Mouse (Mus musculus) cerebral cortex, adult 2 months (tissue): ENCODE data around the gene Rnf227.

Experiments used
- WGBS: fragments of 180-500 bp; shearing (Covaris S2); methylation state at CpG from one replicate; pipeline ENCODE4 v1.1.7; 2018; 5-methylcytosine and 5-hydroxymethylcytosine counted together

The Rnf227 gene

DNA sequence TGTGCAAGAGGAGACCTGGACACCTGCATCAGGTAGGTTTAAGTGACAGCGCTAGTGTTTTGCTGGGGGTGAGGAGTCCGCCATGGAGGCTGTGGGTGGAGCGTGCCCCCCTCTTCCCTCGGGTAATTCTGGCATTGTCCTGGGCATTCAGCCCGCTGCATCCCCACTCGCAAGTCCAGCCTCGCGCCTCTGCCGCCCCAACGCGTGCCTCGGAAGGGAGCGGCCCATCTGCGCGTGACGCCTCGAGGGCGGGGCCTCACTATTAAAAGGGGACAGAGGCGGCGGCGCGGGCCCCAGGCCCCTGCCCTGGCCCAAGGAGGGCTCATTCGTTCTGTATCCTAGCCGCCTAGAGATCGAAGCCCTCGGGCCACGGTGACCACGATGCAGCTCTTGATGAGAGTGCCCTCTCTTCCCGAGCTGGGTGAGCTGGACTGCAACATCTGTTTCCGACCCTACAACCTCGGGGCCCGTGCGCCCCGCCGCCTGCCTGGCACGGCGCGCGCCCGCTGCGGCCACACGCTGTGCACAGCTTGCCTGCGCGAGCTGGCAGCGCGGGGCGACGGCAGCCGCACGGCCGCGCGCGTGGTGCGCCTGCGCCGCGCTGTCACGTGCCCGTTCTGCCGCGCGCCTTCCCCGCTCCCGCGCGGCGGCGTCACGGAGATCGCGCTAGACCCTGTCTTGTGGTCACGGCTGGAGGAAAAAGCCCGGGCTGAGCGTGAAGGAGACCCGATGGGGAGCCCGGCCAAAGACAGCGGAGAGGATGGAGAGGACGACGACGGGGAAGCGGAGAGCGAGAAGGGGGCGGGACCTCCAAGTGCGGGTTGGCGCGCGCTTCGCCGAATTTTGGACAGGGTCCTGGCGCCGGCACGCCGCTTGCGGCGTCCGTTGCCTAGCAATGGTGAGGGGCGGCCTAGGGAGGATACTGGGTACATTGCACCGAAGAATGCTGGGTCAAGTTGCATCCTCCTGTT, at the start of gene Rnf227:
Rnf227 (plus strand) TSS at position 301 of the 971 bp plus-strand sequence.
- under 1% methylated on average over 99 of the region's 99 CpGs for WGBS

DNA sequence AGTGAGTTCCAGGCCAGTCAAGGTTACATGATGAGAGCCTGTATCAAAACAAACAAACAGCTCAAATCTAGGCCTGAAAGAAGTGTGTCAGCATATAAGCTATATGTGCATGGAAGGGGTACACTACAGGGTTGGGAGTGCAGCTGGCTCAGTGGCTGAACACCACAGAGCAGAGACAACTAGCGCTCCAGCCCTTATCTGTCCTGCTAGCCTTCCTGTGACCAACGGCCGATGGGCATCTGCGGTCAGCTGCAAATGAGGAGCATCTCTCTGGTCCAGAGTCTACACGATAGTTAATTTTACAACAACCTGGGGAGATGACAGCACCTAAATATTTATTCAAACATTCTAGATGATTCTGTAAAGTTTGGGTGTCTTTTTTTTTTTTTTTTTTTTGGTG, 49.1 kb upstream of the Rnf227 start:
- 97% methylated on average over 5 of the region's 5 CpGs for WGBS

DNA sequence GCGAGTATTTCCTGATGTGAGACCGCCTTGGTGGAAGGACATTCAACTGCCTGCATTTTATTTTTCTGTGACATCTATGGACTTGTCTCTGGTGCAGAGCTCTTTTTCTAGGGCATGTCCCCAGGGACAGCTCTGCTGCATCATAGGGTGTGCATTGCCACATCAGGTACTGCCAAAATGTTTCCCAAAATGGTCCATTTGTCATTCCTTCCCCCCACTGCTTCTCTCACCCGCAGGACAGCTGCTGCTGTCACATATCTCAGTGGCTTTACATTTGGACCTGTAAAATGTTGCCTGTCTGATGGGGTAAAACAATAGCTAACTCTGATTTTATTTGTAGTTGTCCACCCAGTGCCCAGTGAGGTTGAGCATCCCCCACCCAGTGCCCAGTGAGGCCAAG, 45.0 kb upstream of the Rnf227 start:
- WGBS, result 81% methylated on average over 3 of the region's 3 CpGs

DNA sequence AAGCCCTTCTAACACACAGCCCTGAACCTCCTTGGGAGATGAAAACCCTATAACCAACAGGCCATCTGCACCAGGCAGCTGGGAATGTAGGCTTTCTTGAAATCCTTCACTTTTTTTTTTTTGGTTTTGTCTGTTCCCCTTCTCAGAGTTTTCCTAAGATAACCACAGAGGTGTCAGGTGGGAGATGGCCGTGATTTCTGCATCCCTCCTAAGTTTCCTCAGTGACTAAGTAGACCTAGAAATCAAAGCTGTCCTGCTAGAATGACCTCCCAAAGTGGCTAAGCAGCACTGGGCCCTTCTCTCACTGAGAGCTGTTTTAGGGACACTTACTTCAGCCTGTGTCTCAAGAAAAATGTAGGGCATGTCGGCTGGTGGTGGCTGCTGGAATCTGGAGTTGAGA, 42.5 kb upstream of the Rnf227 start:
- 60% methylated on average over 2 of the region's 2 CpGs for WGBS

DNA sequence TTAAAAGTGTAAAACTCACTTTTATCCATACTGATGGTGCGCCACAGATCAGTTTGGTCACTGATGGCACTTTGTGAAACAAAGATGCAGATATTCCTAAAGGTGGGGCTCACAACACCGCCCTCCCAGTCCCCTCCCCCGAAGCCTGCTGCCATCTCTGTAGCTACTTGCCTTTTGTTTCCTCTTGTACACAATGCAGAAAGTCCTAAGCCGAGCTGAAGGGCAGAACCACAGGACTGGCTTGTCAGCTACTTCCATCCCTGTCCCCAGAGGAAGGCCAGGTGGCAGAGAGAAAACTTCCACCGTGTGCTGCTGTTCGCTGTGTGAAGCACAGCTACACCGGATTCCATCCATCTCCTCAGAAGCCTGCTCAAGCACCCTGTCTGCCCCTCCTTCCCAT, 42.0 kb upstream of the Rnf227 start:
- 73% methylated on average over 7 of the region's 7 CpGs for WGBS

DNA sequence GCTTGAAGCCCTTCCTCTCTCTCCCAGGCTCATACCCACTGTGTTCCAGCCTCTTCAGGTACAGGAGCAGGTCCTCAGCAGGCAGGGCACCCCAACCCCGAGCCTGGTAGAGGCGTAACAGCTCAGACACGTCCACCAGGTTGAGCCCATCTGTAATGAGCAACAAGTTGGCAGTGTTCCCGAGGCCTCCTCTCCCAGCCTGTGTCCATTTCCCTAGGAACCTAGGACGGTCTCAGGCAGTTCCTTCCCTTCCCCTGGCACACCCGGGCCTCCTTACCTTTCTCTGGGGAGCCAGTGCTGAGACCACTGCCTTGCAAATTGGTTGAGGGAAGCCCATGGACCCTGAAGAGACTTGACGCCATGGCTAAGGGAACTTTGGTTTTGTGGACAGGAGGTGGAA, 37.4 kb upstream of the Rnf227 start:
- WGBS, result 78% methylated on average over 7 of the region's 7 CpGs

DNA sequence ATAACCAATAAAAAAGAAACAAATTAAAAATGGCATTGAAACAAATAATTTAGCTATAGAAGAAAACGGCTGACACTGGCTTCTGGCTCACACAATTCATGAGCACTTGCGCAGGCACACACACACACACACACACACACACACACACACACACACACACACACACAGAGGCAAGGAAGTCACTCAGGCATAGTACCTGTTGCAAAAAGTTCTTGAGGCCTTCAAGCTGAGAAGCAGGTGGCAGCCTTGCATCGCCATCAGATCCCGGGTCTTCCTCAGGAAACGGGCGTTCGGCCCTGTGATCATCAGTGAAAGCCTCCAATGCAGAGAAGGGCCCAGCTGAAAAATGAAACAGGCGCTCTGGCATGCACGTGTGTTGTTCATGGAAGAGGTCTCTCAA, 35.0 kb upstream of the Rnf227 start:
- 90% methylated on average over 9 of the region's 9 CpGs for WGBS

DNA sequence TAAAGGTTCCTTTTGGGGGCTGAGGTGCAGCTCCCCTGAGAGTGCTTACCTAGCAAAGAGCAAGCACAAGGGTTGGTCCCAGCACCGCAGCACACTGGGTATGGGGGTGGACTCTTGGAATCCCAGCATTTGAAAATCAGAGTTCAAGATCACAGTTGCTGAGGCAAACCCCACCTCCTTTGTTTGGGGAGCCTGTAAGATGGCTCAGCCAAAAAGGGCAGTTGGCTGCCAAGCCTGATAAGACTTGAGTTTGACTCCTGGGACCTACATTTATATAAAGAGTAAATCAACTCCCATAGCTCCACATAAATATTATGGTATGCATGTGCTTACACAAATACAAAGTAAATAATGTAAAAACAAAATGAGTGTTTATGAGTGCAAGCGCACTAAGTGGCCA, 34.2 kb upstream of the Rnf227 start:
- 93% methylated on average over 2 of the region's 2 CpGs for WGBS

DNA sequence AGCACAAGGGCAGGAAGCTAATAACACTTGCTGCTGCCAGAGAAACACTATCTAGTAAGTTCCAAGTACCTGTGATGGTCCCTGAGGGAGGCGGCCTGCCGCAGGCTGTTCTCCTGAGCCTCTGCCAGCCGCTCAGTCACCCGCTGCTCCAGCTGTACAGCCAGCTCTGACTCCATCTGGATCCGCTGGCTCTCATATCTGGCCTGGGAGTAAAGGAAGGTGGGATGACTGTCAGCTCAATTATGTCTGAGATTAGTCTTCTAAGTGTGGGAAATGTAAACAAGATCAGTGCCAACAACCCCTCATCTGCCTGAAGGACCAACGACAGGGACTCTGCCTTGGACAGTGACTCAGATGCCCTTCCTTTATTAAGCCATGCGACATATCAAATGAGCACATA, 29.0 kb upstream of the Rnf227 start:
- 88% methylated on average over 7 of the region's 7 CpGs for WGBS

DNA sequence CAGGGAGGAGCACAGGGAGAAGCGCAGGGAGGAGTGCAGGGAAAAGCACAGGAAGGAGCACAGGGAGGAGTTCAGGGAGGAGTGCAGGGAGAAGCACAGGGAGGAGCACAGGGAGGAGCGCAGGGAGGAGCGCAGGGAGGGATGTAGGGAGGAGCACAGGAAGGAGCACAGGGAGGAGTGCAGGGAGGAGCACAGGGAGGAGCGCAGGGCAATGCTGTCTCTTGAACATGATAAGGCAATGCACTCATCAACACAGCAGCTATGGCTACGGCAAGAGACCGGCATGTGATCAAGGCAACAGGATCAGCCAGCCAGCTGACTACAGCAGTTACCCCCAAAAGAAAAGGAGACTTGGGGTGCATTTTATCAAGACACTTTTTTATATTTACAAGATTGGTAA, 23.9 kb upstream of the Rnf227 start:
- over 99% methylated on average over 6 of the region's 6 CpGs for WGBS

DNA sequence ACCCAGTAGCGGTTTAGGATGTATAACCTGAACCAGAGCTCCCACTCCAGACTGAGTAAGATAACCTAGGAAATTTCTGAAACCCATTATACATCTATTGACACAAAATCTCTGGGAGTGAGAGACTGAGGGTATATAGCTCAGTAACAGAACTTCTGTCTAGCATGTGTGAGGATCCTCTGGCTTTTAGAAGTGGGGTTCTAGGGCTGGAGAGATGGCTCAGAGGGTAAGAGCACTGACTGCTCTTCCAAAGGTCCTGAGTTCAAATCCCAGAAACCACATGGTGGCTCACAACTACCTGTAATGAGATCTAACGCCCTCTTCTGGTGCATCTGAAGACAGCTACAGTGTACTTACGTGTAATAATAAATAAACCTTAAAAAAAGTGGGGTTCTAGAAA, 22.3 kb upstream of the Rnf227 start:
- WGBS, result 91% methylated on average over 3 of the region's 3 CpGs

DNA sequence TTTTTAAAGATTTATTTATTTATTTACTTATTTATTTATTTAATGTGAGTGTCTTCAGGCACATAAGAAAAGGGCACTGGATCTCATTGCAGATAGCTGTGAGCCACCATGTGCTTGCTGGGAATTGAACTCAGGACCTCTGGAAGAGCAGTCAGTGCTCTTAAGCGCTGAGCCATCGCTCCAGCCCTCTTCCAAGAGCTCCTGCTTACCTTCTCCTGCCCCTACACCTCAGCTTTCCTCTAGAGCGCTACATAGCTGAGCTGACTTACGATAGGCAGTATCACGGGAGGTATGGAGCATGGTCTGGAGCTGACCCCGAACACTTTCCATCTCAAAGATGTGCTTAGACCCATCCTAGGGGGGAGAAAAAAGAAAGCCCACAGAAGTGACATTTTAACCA, 18.7 kb upstream of the Rnf227 start:
- 97% methylated on average over 6 of the region's 6 CpGs for WGBS

DNA sequence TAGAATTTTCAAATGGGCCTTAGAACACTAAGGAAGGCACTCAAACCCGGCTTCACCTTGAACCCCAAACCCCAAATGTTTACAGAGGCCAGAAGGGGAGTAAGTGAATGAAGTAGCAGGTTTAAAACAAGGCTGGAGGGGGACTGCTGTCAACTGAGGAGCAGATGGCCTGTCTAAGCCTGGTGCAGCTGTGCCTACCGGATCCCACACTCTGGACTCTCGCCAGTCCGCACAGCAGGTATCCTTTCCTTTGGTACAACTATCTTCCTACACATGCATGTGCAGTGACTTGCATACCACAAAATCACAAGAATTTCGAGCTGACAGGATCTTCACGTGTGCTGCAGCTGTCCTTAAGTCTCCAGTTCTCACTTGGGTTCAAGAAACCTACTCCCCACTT, 18.3 kb upstream of the Rnf227 start:
- WGBS, result 42% methylated on average over 6 of the region's 6 CpGs

DNA sequence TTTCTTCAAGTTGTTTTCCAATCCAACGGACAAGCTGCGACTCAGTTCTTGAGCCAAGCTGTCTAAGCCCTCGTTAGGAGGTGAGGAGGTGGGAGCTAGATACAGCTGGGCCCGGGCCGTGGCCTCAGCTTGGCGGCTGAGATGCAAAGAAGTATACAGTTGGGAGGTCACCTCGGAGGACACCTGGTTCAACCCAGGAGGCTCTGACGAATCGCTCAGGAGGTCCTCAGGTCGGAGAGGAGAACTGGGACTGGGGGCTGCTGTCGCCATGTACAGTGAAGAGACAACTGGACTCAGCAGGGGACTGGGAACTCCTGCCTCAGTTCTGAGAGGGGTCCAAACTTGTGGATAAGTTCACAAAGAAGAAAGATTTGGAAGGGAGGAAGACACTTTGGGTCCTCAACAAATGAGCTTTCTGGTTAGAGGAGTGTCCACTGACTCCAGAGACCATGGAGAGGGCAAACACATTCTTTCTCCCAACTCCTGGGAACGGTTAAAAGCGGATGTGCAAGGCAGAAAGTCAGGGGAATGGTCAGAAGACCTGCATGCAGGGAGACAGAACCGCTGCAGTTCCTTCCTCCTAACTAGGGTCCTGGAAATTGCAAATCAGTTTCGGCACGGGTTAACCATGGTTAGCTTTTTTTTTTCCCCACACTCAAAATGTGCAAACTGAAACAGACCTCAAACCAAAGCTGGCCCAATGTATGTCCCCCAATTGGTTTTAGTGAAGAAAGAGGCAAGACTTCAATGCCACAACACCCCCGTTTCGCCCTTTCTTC, 17.4 kb upstream of the Rnf227 start:
- 13% methylated on average over 18 of the region's 18 CpGs for WGBS

DNA sequence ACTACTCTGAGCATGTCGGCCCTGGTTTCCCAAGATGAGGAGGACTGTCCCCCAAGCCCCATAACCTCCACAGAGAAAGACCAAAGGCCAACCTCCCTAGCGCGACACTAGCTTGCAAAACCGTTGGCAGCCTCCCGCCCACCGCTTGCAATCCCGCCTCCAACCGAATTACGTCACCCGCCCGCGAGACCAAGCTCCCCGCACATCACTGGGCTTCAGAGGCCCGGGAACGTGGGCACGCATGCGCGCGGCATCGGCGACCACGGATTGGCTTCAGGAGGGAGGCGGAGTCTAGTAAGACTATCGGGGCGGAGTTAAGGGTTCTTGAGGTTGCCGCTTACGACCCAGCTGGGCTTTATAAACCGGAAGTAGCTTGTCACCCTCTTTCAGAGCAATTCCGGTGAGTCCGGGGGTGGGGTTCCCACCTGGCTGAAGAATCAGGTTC, 16.6 kb upstream of the Rnf227 start, which contains the start of the genes Cntrob and Trappc1:
Cntrob (minus strand) TSS at position 109 of the 445 bp plus-strand sequence.
Trappc1 (plus strand) TSS at position 314 of the 445 bp plus-strand sequence.
- under 1% methylated on average over 30 of the region's 30 CpGs for WGBS

DNA sequence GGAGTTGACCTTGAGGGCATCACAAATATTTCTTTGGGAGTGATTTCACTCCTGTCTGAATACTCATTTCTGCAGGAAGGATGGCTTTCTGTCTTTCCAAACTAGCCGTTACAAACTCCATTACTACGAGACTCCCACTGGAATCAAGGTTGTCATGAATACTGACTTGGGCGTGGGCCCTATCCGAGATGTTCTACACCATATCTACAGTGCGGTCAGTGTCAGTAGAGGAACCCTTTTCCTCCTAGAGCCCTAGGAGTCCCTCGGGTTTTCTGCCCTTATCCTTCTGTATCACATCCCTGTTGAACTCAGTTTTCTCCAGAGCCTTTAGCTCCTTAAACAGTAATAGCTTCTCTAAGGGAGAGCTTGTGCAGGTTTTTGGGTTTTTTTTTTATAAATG, 15.5 kb upstream of the Rnf227 start:
- 67% methylated on average over 6 of the region's 6 CpGs for WGBS

DNA sequence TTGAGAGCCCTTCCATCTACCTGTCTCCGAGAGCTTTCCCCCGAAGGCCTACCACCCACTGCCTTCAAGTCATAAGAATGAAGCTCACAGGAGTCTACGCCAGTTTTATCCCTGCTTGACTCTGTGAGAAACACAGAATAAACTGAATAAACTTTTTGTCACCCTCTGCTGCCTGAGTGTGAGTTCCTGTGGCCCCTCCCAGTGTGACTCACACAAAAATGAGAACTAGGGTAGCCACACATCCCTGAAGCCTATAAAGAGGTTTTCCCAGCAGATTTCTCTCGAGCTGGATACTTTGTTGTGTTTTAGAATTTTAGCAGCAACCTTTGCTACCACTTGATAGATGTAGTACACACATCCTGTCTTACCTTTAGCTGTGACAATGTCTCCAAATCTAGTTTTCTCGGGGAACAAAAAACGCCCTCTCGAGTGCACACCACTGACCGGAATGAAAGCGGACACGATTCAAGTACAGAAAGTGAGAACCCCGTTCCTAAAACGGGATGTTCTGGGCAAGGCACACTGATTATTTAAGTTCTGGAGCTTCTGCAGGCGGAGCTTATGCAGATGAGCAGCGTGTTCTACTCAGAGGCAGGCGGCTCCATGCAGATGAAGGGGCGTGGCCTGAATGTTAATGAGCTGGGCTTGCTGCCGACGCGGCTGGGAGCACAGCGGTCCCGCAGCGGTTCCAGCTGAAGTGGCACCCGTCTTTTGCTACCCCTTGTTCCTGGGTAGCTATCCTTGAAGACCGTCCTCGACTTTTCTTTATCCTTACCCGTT, 14.4 kb upstream of the Rnf227 start, which contains the start of gene Kcnab3:
Kcnab3 (plus strand) TSS at position 631 of the 780 bp plus-strand sequence.
- 8% methylated on average over 26 of the region's 26 CpGs for WGBS

DNA sequence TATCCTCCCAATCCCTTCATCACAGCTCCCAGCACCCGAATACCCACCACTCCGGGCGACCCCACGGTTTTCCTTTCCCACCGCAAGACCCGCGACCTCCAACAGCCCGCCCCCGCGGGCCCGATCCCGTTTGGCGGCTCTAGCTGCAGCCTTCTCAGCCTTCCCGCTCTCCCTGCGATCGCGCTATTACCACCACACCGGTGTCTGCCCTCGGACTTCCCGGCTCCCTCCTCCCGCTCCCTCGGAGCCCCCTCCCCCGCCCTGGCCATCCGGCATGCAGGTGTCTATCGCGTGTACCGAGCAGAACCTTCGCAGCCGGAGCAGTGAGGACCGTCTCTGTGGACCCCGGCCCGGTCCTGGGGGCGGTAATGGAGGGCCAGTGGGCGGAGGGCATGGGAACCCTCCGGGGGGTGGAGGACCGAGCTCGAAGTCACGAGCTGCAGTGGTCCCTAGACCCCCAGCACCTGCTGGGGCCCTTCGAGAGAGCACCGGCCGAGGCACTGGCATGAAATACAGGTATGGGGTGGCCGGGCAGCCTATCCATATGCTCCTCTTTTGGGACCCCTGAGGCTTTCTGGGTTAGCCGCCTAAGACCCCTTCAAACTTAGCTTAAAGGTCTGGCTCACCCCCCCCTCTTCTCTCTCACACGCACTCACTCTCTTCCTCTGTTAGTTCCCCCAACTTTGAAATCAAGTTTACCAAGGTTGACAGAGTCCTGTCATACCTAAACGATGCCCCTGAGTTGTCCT, 13.7 kb upstream of the Rnf227 start:
- 2% methylated on average over 45 of the region's 45 CpGs for WGBS

DNA sequence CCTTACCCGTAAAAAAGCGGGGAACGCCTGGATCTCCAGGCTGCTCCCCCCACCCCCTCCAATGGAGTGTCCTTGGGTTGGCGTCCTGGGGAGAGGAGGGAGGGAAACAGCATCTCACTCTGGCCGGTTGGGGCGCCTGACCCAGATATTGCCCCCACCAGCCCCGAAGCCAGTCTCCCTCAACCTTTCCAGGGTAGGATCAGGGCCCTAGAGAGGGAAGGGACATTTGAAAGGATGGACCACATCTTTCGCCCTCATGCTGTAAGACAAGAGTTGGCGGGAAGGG, 13.2 kb upstream of the Rnf227 start:
- WGBS, result 36% methylated on average over 9 of the region's 9 CpGs

DNA sequence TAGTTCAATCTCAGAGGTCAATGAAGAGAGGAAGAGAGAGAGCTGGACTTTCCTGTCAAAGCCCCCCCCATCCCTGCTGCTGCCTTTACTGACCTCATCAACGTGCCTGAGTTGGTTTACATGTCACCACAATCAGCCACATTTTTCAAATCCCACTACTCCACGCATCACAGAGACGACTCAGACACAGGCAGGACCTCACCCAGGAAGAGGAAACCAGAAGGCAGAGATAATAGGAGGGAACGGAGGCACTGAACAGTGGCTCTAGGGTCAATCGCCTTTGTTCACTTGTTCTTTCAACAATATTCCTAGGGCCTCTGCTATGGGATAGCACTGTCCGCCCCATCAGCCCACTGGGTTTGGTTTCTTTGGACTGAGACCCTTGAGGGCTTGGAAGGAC, 12.6 kb upstream of the Rnf227 start:
- WGBS, result 70% methylated on average over 6 of the region's 6 CpGs

DNA sequence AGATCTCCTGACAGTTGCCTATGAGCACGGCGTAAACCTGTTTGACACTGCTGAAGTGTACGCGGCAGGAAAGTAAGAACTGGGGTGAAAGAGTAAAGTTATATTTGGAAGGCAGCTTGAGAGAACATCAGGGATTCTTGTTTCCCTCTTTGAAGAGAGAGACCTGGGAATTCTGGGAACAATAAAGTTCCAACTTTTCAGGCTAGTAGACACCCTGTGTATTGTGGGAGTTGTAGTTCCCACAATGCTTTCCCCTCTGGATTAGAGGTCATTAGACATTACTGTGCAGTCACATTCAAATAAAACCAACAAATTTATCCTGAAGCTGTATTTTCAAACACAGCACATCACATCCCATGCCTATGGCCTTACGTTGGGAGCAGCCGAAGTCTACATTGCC, 11.7 kb upstream of the Rnf227 start:
- 90% methylated on average over 6 of the region's 6 CpGs for WGBS
